Mouse (Mus musculus) heart, postnatal 0 days (tissue): Measurements from ENCODE around the gene Atp5g2.

Source experiments
- CTCF ChIP-seq: IDR thresholded peaks from 2 replicates; pipeline ENCODE4 v1.5.1; 2016; ENCODE audit warnings: antibody characterized with exemption, control low read depth, low read depth
- EP300 ChIP-seq: IDR thresholded peaks from 2 replicates; pipeline ENCODE4 v1.6.1; 2016; ENCODE audit warnings: antibody characterized with exemption, low read depth

- TF ChIP-seq EP300 (no peak), CTCF (no peak)
Measured at GRCm38 (mm10) chr15:102673548-102673947, 1.4 kb upstream of the Atp5g2 start.
